Mouse (Mus musculus) urinary bladder, postnatal 25 days (tissue): ENCODE measurements at regions not wholly inside any gene's neighbourhood (a gene's known extent, or its start where the extent isn't known, plus 50 kb on each side); places are given as distances from the start of the nearest gene placed in this dataset.

ENCODE experiments used
- DNase-seq: peaks from one replicate; pipeline ENCODE4 v3.0.0; 2022; ENCODE audit warnings: low spot score

- DNase-seq, result peak; percentile 5
These were observed 198.3 kb downstream of the Cdca7 start for GRCm38 (mm10) chr2:72674229-72674628.

DNA sequence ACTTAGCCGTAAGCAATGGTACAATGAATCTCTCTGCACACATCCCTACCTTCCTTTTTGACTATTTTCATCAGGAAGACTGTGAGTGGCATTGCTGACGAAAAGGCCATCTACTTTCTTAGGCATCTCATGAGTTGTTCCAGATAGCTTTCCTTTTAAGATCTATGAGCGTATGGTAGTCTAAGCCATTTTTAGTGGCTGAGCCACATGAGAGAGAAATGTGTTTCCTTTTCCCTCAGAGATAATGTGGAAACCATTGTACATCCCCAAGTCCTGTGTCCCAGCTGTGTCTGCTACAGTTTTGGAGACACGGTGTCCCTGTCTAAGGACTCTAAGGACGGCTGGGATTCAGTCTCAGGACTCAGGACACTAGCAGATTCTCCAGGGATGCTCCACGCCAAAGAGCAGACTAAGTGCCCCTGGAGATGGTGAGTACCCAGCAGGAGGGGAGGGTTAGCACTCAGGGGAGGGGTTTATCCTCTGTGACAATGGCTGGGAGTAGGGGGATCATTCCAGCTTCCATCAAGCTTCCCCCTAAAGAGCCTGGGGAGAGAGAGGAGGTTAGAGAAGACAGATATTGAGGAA is 199.0 kb downstream of the Cdca7 start:
- DNase-seq, result no peak

GRCm38 (mm10) chr2:72677731-72678130 is 201.8 kb downstream of the Cdca7 start:
- no peak for DNase-seq

- DNase-seq, result no peak
These were observed 212.1 kb downstream of the Cdca7 start for GRCm38 (mm10) chr2:72688031-72688430.

DNA sequence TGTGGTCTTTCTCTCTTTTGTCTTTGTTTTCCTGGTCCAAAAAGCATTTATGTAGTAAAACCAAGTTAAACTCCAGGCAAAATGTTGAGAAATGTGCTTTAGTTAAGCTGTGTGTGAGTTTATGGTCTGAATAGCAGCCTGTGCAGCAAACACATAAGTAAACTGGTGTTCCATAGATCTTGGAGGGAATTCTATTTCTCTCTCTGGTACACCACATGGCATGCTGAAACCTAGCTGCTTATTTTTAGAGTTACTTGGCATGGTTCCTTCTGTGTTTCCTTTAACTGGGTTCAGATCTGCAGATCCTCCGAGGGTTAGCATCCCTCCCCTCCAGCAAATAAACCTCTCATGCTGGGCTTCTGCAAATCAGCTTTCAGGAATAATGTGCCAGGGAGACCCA is 225.1 kb downstream of the Cdca7 start:
- no peak for DNase-seq

DNA sequence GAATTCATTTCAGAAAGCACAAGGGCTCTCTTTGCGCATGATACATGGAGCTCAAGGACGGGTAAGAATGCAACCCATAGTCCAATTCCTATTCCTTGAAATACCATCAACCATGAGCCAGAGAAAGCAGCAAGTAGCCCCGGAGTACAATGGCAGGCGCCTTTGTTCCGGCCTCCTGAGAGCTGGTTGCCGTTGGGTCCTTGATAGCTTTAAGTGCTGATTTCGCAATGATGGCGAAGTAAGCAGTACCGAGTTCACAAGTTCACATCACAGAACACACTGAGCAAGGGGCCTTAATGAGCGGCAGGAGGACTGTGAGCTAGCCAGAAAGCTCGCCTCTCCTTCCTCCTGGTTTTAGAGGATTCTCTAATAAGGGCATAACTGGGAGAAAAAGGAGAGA is 227.3 kb downstream of the Cdca7 start:
- no peak for DNase-seq

DNA sequence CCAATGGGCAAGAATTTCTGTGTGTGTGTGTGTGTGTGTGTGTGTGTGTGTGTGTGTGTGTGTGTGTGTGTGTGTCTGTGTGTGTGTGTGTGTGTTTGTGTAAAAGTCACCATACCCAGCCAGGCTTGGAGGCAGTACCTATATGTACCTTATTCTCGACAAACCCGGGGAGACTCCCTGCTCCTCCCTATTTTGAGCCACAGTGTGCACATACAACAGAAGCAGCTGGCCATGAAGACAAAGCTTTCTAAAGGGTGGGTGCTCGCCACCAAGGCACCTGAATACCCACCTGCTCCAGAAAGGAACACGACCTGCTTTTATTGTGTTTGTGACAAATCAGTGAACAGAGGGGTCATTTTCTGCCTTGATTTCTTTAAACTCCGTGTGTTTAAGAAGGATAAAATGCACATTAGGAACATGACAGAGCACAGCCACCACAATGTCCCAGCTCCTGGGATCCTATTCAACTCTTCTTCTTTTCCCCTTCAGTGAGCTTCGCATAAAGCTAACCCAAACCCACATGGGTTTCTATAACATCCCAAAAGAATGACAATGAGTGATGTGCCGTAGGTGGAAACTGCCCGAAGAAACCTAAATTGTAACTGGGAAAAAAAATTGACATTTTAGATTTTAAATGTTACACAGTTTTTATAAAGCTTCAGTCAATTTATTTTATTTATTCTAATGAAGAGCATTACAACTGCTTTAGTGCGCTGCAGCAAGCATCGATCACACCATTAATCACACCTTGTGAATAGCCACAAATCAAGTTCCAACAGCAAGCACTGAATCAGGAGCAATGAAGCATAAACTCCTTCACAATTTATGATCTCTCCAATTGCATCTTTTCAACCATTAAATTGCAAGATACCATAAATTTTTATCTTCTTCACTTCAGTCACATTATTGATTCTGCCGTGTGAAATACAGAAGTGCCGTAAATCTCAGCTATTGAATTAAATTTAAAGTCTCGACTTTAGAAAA is 232.0 kb downstream of the Cdca7 start:
- no peak for DNase-seq

DNA sequence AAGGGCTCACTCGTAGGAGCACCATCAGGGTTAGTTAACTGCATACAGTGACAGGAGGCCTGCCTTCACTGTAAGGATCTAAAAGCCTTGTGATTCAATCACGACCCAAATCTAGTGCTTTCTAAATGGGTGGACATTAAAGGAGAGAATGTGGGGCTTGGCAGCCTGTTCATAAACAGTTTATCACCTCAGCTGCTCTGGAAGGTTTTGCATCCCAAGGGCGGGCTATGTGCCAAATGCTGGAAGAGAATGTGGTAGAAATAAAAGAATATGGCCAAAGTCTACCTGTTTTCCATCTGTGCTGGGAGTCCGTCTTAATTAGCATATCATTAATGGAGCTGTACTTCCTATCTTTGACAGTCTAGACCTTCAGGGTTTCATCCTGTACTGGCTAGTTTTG is 241.0 kb downstream of the Cdca7 start:
- no peak for DNase-seq

GRCm38 (mm10) chr2:72728699-72729098 is 251.5 kb downstream of the Sp3 start:
- peak; percentile 47 for DNase-seq

- no peak for DNase-seq
These were observed 246.9 kb downstream of the Sp3 start for GRCm38 (mm10) chr2:72733371-72733770.

GRCm38 (mm10) chr2:72735035-72735434 is 245.2 kb downstream of the Sp3 start:
- no peak for DNase-seq

DNA sequence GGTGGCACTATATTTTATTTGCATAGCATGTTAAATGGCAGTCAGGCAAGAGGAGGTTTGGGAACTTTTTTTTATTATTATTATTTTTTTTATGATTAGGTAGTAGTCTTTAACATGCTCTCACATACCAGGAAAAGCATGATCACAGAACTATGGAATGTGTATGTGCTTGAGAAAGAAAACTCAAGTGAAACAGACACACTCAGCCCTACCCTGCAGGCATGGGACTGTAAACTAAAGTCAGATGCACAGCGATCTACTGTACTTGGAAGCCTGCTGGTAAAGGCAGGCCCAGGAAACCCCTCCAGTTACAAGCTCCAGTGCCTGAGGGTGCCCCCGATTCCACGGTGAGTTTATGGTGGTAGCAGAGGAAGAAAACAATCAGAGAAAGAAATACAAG is 243.6 kb downstream of the Sp3 start:
- no peak for DNase-seq

DNA sequence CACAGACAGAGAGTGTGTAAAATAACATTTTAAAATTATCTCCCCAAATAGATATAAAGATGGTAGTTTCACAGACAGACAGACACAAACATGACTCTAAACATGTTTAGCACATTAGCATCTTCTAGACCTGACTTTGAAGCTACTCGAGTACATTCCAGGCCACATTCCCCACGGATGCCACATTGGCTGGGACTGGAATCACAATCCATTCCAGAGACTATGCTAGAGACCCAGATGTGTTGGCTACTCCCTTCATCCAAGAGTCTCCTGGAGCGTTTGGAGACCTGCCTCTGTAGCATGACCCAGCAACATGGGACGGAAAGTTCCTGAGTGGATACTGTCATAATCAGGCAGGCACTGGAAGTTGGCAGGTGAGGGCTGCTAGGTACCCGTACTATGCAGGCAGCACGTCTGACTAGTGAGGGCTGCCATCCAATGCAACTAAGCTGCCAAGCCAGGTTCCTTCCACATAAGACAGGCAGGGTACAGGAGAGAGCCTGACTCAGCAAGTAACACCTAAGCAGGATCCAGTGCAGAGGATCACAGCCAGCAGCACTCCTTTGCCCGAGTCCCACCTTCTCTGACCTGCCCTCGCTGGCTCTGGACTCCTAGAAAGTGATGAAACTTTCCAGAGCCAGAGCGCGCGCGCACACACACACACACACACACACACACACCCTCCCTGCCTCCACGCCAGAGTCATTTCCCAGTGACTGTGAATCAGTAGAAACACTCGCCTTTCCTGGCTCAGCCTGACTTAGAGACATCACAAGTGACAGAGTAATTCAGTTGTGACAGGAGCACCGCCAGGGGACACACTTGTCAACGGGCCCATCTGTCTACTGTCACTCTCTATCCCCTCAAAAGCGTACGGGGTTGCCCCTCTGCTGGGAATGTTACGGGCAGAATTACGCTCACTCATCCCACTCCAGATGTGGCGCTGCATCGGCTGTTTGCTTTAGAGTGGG is 239.6 kb downstream of the Sp3 start:
- peak; percentile 10 for DNase-seq

DNA sequence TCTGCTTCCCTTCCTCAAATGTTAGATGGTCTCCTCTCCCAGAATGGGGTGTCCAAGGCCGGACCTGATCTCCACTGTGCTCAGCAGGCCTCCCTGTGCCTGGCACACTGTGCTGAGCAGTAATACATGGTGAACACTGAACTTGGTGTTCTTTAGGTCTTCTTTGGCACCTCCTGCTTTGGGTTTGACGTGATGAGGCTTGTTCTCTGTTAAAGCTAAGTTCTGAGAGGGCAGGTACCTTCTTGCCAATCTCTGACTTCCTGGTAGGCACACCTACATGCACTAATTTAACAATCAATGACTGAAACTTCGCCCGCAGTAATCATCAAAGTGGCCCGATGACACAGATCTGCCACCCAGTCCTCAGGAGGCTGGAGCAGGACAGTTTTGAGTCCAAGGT is 238.5 kb downstream of the Sp3 start:
- no peak for DNase-seq

- DNase-seq, result no peak
These were observed 236.6 kb downstream of the Sp3 start for GRCm38 (mm10) chr2:72743651-72744050.

DNA sequence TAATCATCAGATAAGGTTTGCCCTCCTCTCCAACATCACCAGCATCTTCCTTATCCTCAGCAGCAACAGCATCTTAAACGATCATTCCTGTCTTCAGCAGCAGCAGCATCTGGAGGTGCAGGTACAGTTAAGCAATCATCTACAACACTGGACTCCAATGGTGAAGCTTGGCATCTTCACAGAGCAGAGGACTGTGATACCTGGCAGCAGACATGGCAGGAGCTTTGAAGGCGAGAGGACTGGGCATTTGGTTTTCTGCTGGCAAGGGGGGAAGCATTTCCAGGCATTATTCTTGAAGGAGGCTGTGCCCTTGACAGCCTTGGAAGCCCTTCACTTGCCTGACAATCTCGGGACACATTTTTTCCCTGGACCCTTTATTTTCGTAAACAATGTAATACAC is 235.3 kb downstream of the Sp3 start:
- no peak for DNase-seq

DNA sequence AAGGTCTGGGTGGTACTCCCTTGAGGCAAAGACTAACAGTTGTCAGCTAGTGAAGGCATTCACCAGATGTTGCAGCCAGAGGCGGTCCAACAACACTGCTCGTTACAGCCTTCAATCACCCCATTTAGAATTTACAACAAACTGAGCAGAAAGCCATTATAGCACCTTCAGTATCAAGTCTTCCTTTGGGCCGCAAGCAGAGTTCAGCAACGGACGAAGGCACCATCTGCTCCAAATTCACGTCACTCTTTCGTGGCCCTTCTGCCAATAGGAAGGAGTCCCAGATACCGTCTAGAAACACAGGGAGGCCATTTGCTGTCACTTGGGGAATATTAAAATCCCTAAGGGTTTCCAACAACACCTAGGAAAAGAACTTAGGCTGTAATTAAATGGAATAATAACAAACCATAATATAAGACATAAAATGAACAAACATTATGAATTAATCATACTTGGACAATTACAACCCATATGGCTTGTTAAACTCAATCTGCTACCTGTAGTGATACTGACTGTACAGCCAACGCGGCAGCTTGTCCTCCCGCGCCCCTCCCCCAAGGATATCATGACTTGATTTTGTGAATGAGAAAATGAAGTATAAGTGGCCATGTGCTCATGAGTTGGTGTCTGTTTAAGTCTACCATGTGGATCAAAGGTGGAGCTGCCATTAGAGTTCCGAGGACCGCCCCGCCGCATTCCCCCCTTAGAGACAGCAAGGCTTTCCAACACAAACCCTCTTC is 233.6 kb downstream of the Sp3 start:
- no peak for DNase-seq

GRCm38 (mm10) chr2:72747299-72747698 is 232.9 kb downstream of the Sp3 start:
- DNase-seq, result no peak

GRCm38 (mm10) chr2:72749495-72749894 is 230.8 kb downstream of the Sp3 start:
- no peak for DNase-seq

- no peak for DNase-seq
These were observed 228.8 kb downstream of the Sp3 start for GRCm38 (mm10) chr2:72751441-72751840.

DNA sequence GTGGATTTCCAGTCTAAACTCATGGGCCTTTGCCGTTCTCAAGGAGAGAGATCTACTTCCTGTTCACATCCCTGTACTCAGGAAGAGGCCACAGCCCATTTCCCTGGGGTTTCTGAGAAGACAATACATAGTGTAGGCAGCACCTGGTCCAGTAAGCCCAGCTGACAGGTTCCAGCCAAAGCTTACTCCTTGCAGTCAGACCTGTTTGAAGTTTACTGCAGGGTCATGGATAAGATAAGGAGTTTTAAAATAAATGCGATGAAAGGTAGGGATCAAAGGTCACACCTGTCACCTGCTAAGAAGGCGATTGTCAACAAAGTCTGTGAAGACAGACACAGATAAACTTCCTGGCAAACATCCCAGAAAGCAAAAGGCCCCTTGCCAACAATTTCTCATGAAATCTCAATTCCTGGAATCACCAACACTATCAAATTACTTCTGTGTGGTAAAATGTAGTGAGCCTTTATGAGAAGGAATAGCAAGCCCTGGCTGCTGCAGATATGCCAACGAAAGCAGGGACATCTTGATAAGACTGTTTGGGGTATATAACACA is 227.5 kb downstream of the Sp3 start:
- DNase-seq, result no peak
